Mouse (Mus musculus) CH12.LX (cell line): ENCODE results near the gene Olfr676.

Experiments
- BHLHE40 ChIP-seq: IDR thresholded peaks from 2 replicates; pipeline ENCODE4 v1.6.1; 2011; ENCODE audit warnings: mild to moderate bottlenecking, low read depth, low read length, improper control_type of control experiment
- CHD2 ChIP-seq: IDR thresholded peaks from 2 replicates; pipeline ENCODE4 v1.6.1; 2011; ENCODE audit warnings: low read length, improper control_type of control experiment
- CTCF ChIP-seq, 2 experiments: IDR thresholded peaks in 1 of 2; conservative IDR thresholded peaks in 1 of 2; 2 replicates each; pipeline ENCODE4 v1.5.1; 2011 to 2012; ENCODE audit warnings: low read depth in 2 of 2, low read length in 2 of 2, improper control_type of control experiment in 1 of 2, inconsistent platforms in 1 of 2, mild to moderate bottlenecking in 1 of 2, moderate library complexity in 1 of 2
- EP300 ChIP-seq: IDR thresholded peaks from 2 replicates; pipeline ENCODE4 v1.6.1; 2011; ENCODE audit warnings: low read length, improper control_type of control experiment
- ETS1 ChIP-seq: conservative IDR thresholded peaks from 2 replicates; pipeline ENCODE4 v1.6.1; 2012; ENCODE audit warnings: low read depth, mild to moderate bottlenecking, inconsistent platforms, low read length, improper control_type of control experiment, moderate library complexity
- MXI1 ChIP-seq: IDR thresholded peaks from 2 replicates; pipeline ENCODE4 v1.6.1; 2011; ENCODE audit warnings: mild to moderate bottlenecking, low read depth, low read length, improper control_type of control experiment
- POLR2A ChIP-seq: IDR thresholded peaks from 2 replicates; pipeline ENCODE4 v1.6.1; 2011; ENCODE audit warnings: low read depth, mild to moderate bottlenecking, improper control_type of control experiment, low read length
- SIN3A ChIP-seq: IDR thresholded peaks from 2 replicates; pipeline ENCODE4 v1.6.1; 2012; ENCODE audit warnings: low read length, improper control_type of control experiment, inconsistent platforms
- SMC3 ChIP-seq: IDR thresholded peaks from 2 replicates; pipeline ENCODE4 v1.6.1; 2011; ENCODE audit warnings: low read depth, low read length, improper control_type of control experiment
- TBP ChIP-seq: conservative IDR thresholded peaks from 2 replicates; pipeline ENCODE4 v1.6.1; 2011; ENCODE audit warnings: low read depth, low read length, improper control_type of control experiment

DNA sequence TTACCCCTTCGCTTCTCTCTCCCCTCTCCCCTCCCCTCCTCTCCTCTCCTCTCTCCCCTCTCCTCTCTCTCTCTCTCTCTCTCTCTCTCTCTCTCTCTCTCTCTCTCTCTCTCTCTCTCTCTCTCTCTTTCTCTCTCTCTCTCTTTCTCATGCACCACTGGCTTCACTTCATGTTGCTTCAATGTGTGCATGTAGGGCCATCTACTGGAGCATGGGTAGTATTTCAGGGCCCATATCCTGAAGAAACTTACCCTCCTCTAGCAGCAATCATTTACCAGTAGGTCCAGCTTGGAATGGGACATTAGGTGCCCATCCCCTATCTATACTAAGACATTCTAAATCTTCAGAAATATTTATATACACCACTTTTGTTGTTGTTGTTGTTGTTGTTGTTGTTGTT lies 10.0 kb upstream of the Olfr676 start:
- no peak for TF ChIP-seq POLR2A
- TF ChIP-seq BHLHE40, result no peak
- TF ChIP-seq CTCF (conservative IDR thresholded peaks at IDR 0.05 in 1 of 2, IDR thresholded peaks at IDR 0.05 in 1 of 2; ENCODE audit: low read depth in 2 of 2, low read length in 2 of 2), result peak; percentile 17 to 55; a peak in 2 of 4 replicates
- TF ChIP-seq SIN3A, result no peak
- no peak for TF ChIP-seq TBP
- no peak for TF ChIP-seq MXI1
- peak; percentile 30; the same call in 1 of the 2 replicates for TF ChIP-seq SMC3
- TF ChIP-seq EP300, result no peak
- no peak for TF ChIP-seq ETS1
- TF ChIP-seq CHD2, result no peak
